Mouse (Mus musculus) urinary bladder, postnatal 10 days (tissue): ENCODE data around the gene H2-K1.
"Not testable (repeated sequence)": the region's sequence is repeated elsewhere in the genome, so short reads cannot be mapped to it uniquely, and the experiment has no call there.

Source experiments
- DNase-seq: peaks from one replicate; pipeline ENCODE4 v3.0.0; 2022; ENCODE audit warnings: low spot score

H2-K1 gene

GRCm38 (mm10) chr17:34026917-34027655 lies 26.9 kb upstream of the H2-K1 start:
- no peak for DNase-seq

- DNase-seq = no peak
These were observed 26.1 kb upstream of the H2-K1 start for GRCm38 (mm10) chr17:34026221-34026620.

- DNase-seq = no peak
These were observed 25.6 kb upstream of the H2-K1 start for GRCm38 (mm10) chr17:34025756-34026151.

GRCm38 (mm10) chr17:34024861-34025755 lies 25.0 kb upstream of the H2-K1 start:
- no peak for DNase-seq

- DNase-seq = no peak
These were observed 24.2 kb upstream of the H2-K1 start, which contains the start of gene Ring1 for GRCm38 (mm10) chr17:34024317-34024821. TSS of gene Ring1 (minus strand) at chr17:34024680.

GRCm38 (mm10) chr17:34023678-34024077 lies 23.5 kb upstream of the H2-K1 start:
- no peak for DNase-seq

- no peak for DNase-seq
These were observed 22.8 kb upstream of the H2-K1 start for GRCm38 (mm10) chr17:34022987-34023386.

GRCm38 (mm10) chr17:34022414-34022783 lies 22.3 kb upstream of the H2-K1 start:
- no peak for DNase-seq

GRCm38 (mm10) chr17:34021539-34022413 lies 21.6 kb upstream of the H2-K1 start:
- no peak for DNase-seq

- DNase-seq = no peak
These were observed 13.3 kb upstream of the H2-K1 start for GRCm38 (mm10) chr17:34013436-34013835.

GRCm38 (mm10) chr17:34010156-34010555 lies 10.0 kb upstream of the H2-K1 start:
- DNase-seq = no peak

GRCm38 (mm10) chr17:34006570-34006969 lies 6.4 kb upstream of the H2-K1 start:
- no peak for DNase-seq

- DNase-seq = no peak
These were observed 3.3 kb upstream of the H2-K1 start for GRCm38 (mm10) chr17:34003426-34003825.

GRCm38 (mm10) chr17:34000796-34001195 lies 649 bp upstream of the H2-K1 start:
- not testable (repeated sequence) for DNase-seq

GRCm38 (mm10) chr17:33999341-34000149 lies 602 bp downstream of the H2-K1 start:
- DNase-seq = no peak

GRCm38 (mm10) chr17:33998697-33999096 lies 1.4 kb downstream of the H2-K1 start:
- not testable (repeated sequence) for DNase-seq

- not testable (repeated sequence) for DNase-seq
These were observed 3.1 kb downstream of the H2-K1 start for GRCm38 (mm10) chr17:33997025-33997424.

- DNase-seq = no peak
These were observed 4.5 kb downstream of the H2-K1 start for GRCm38 (mm10) chr17:33995651-33996050.

GRCm38 (mm10) chr17:33994959-33995358 lies 5.2 kb downstream of the H2-K1 start:
- DNase-seq = no peak

GRCm38 (mm10) chr17:33991788-33992664 lies 8.1 kb downstream of the H2-K1 start:
- no peak for DNase-seq
